Mouse (Mus musculus) cortical plate, adult 2 months (tissue): Measurements from ENCODE around the gene Ddx46. TPM values are rescaled to one million over a fixed set of nuclear protein-coding genes. Genes with fewer than 3 reads are reported as not detected.
"Not testable (repeated sequence)": the region's sequence is repeated elsewhere in the genome, so short reads cannot be mapped to it uniquely, and the experiment has no call there.

Source experiments
- H3K27ac ChIP-seq: fragments of 200-500 bp; 2 replicates; pipeline ENCODE4 v1.5.1; 2012; ENCODE audit warnings: low read length, control low read depth, inconsistent platforms; ENCODE audit not compliant: insufficient read depth
- H3K4me1 ChIP-seq: fragments of 200-500 bp; 2 replicates; pipeline ENCODE4 v1.6.1; 2011; ENCODE audit warnings: low read length; ENCODE audit not compliant: control insufficient read depth, insufficient read depth
- H3K4me3 ChIP-seq: fragments of 200-500 bp; 2 replicates; pipeline ENCODE4 v1.5.1; 2011; ENCODE audit warnings: mild to moderate bottlenecking, low read length, control low read depth; ENCODE audit not compliant: insufficient read depth
- CTCF ChIP-seq: fragments of 200-500 bp; IDR thresholded peaks from 2 replicates; pipeline ENCODE4 v1.5.1; 2011; ENCODE audit warnings: mild to moderate bottlenecking, control low read depth, low read length; ENCODE audit not compliant: insufficient read depth; ENCODE audit errors: extremely low read depth
- POLR2A ChIP-seq: fragments of 200-500 bp; IDR thresholded peaks from 2 replicates; pipeline ENCODE4 v1.6.1; 2011; ENCODE audit warnings: mild to moderate bottlenecking, low read length, control low read depth; ENCODE audit not compliant: insufficient read depth; ENCODE audit errors: extremely low read depth
- polyA plus RNA-seq: library from polyadenylated mRNA; depleted of rRNA; stranded (reverse); fragments of >200 nt; gene quantifications from 2 replicates; pipeline ENCODE4 v1.2.3, GENCODE M21; 2012

Gene Ddx46
- polyA plus RNA-seq, 1 experiment = 44.5 TPM

DNA sequence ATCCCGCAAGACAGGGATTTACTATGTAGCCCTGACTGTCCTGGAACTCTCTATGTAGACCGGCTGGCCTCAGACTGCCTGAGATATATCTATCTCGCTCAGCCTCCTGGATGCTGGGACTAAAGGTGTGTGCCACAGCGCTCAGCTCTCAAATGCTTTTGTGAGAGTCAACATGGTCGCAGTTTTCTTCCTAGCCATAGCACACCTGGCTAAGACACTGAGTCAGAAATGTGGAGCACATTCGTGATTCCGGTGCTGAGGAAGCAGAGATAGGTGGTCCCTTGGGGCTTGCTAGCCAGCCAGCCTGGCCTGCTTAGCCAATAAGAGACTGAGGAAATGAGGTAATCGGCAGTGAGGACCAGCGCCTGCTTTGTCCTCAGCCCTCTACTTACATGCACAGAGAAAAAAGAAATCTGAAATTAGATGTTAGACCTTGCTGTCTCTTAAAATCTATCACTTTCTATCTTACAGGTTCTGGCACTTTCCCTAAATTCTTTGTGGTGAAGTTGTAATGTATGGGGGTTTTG, 51.3 kb downstream of the Ddx46 start:
- TF ChIP-seq CTCF (no peak), POLR2A (no peak)
- no peak overlapping the region for H3K4me3 ChIP-seq
- H3K27ac ChIP-seq = no peak overlapping the region
- H3K4me1 ChIP-seq = no peaks in the 10 kb centered on the region

DNA sequence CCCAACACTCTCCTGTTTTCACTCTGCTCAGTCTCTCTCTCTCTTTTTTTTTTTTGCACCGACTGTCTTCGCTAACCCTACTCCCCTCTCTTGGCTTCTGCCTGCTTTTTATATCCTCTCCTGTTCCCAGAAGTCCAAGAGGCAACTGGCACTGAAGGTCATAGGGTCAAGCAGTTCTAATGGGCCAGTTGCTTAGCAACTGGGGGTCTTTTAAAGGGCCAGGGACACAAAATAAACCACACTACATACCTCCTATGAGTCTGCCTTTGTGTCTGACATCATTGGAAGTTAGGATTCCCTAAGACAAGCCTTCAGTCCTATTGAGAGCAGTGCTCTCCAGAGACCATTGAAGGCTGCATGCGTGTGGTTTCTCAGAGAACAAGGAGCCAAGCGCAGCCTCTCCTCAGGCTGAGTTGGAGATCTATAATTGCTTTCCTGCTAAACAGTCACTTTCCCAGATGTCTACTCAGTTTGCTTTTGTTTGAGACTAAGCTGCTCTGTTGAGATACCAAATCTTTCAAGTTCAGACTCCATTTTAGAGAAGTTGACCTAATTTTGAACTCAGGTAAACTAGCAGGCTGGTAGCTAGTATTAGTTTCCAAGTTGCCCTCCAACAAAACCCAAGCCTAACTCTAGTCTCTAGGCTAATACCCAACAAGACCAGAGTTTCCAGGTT, 53.2 kb downstream of the Ddx46 start:
- Histone ChIP-seq H3K27ac (no peak overlapping the region), H3K4me1 (no peaks in the 10 kb centered on the region), H3K4me3 (no peak overlapping the region)
- TF ChIP-seq POLR2A (no peak), CTCF (no peak)

- peak within 1 kb of the TSS; percentile 93 for H3K27ac ChIP-seq
- H3K4me3 ChIP-seq = peak within 1 kb of the TSS; percentile 83
- TF ChIP-seq CTCF = no peak
- TF ChIP-seq POLR2A = peak; percentile 98
- peaks cover 7% of the 10 kb centered on the region for H3K4me1 ChIP-seq
Measured at GRCm38 (mm10) chr13:55692535-55693242, 57.9 kb downstream of the Ddx46 start, which contains the start of gene B230219D22Rik. TSS of gene B230219D22Rik (plus strand) at chr13:55693124.

- TF ChIP-seq POLR2A (no peak), CTCF (no peak)
- Histone ChIP-seq H3K4me1 (peaks cover 7% of the 10 kb centered on the region), H3K4me3 (peak overlapping the region; percentile 83), H3K27ac (peak overlapping the region; percentile 93)
Measured at GRCm38 (mm10) chr13:55693243-55693721, 58.5 kb downstream of the Ddx46 start.

DNA sequence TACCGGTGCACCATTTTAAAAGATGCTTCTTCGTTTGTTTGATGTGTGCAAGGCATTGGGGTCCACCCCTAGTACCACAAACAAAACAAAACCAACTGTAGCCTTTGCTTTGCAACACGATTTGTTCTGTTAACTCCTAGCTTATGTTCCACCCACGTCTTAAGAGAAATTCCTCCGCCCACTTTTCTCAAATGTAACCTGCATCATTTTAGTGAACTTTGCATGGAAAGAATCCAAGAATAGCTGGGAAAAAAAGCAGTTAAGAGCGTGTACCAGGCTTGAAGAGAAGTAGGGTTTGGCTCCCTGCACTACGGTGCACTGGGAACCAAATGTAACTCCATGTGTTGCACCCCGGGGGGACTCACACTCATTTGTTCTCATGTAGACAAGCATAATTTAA, 59.3 kb downstream of the Ddx46 start:
- Histone ChIP-seq H3K4me3 (peak overlapping the region; percentile 83; the same call in 1 of the 2 replicates), H3K27ac (no peak overlapping the region), H3K4me1 (peaks cover 7% of the 10 kb centered on the region)
- no peak for TF ChIP-seq POLR2A
- TF ChIP-seq CTCF = no peak

GRCm38 (mm10) chr13:55695989-55696388, 61.2 kb downstream of the Ddx46 start:
- not testable (repeated sequence) for H3K4me3 ChIP-seq, H3K27ac ChIP-seq, H3K4me1 ChIP-seq

- no peak overlapping the region for H3K4me3 ChIP-seq
- H3K4me1 ChIP-seq = no peaks in the 10 kb centered on the region
- TF ChIP-seq CTCF = no peak
- TF ChIP-seq POLR2A = no peak
- no peak overlapping the region for H3K27ac ChIP-seq
Measured at GRCm38 (mm10) chr13:55704301-55704700, 69.5 kb downstream of the Ddx46 start.

DNA sequence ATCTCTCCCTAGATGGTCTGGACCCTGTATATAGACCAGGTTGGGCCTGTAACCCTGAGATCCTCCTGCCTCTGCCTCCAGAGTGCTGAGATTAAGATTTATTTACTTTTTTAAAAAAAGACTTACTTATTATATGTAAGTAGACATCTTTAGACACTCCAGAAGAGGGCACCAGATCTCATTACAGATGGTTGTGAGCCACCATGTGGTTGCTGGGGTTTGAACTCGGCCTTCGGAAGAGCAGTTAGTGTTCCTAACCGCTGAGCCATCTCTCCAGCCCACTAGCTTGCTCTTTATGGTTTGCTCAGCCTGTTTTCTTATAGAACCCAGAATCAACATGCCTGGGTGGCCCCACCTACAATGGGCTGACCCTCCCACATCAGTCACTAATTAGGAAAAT, 78.0 kb downstream of the Ddx46 start:
- H3K27ac ChIP-seq = no peak overlapping the region
- TF ChIP-seq POLR2A (no peak), CTCF (no peak)
- no peak overlapping the region for H3K4me3 ChIP-seq
- peaks cover 4% of the 10 kb centered on the region; the same call in 1 of the 2 replicates for H3K4me1 ChIP-seq

GRCm38 (mm10) chr13:55714501-55715166, 79.8 kb downstream of the Ddx46 start, which contains the start of gene Txndc15:
TSS of gene Txndc15 (plus strand) at chr13:55714650.
- TF ChIP-seq POLR2A = peak; percentile 70
- TF ChIP-seq CTCF = no peak
- peak within 1 kb of the TSS; percentile 83 for H3K4me3 ChIP-seq
- H3K4me1 ChIP-seq = peaks cover 4% of the 10 kb centered on the region; the same call in 1 of the 2 replicates

More at GRCm38 (mm10) chr13:55714501-55715166, 79.8 kb downstream of the Ddx46 start, which contains the start of gene Txndc15:
- H3K27ac ChIP-seq = peak within 1 kb of the TSS; percentile 98
